Mouse (Mus musculus): ENCODE measurements around the gene Slc6a12.

DNA sequence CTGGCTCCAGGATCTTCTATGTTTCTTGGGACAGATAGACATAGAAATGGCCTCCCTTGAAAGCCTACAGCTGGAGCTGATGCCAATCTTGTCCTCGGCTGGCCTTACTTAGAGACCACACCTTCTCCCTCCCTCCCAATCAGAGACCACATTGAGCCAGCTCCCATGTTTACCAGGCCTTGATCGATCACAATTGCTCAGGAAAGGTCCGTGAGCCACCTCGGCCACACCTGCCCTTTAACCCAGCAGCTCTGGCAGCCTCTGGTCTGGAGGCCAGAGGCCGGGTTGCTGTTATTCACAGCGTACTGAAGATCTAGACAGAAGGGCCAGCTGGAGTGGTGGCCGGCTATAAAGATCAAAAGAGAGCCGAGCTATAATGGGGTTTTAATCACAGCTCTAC, 3.6 kb downstream of the Slc6a12 start:
- TF ChIP-seq CTCF (IDR thresholded peaks at IDR 0.05; ENCODE audit: borderline replicate concordance, insufficient read depth, low read length) (no peak), POLR2A (IDR thresholded peaks at IDR 0.05; ENCODE audit: low read depth, low read length) (no peak)

Measured in embryonic fibroblast, embryonic 13.5 days (primary cell).